Mouse (Mus musculus) neural tube, embryonic 14.5 days (tissue): Measurements from ENCODE around the gene Rassf6. TPM values are rescaled to one million over a fixed set of nuclear protein-coding genes. Genes with fewer than 3 reads are reported as not detected.

Experiments used
- ATAC-seq: fragments of 200-750 bp; cut with Nextera tagmentation; 2 replicates; pipeline ENCODE4 v1.8.0; 2017; ENCODE audit warnings: low read depth, mild to moderate bottlenecking, moderate TSS enrichment, moderate library complexity
- H3K27ac ChIP-seq: fragments of 300-500 bp; sonication (generic); 2 replicates; pipeline ENCODE4 v1.5.1; 2014; ENCODE audit warnings: low read depth, mild to moderate bottlenecking, control low read depth, low read length, moderate library complexity, mixed read lengths
- H3K27me3 ChIP-seq: fragments of 300-500 bp; sonication (generic); 2 replicates; pipeline ENCODE4 v1.6.1; 2014; ENCODE audit warnings: low read length; ENCODE audit not compliant: control insufficient read depth, insufficient read depth
- H3K36me3 ChIP-seq: fragments of 300-500 bp; sonication (generic); 2 replicates; pipeline ENCODE4 v1.6.1; 2014; ENCODE audit warnings: low read length, mixed read lengths; ENCODE audit not compliant: control insufficient read depth, insufficient read depth
- H3K4me1 ChIP-seq: fragments of 300-500 bp; sonication (generic); 2 replicates; pipeline ENCODE4 v1.6.1; 2014; ENCODE audit warnings: low read length; ENCODE audit not compliant: control insufficient read depth, insufficient read depth
- H3K4me2 ChIP-seq: fragments of 300-500 bp; sonication (generic); 2 replicates; pipeline ENCODE4 v1.6.1; 2014; ENCODE audit warnings: mild to moderate bottlenecking, low read depth, low read length, control low read depth
- H3K4me3 ChIP-seq: fragments of 300-500 bp; sonication (generic); 2 replicates; pipeline ENCODE4 v1.5.1; 2014; ENCODE audit warnings: low read depth, low read length, control low read depth, mixed read lengths
- H3K9ac ChIP-seq: fragments of 300-500 bp; sonication (generic); replicated peaks from 2 replicates; pipeline ENCODE4 v1.6.1; 2014; ENCODE audit warnings: low read depth, mild to moderate bottlenecking, control low read depth, low read length, mixed read lengths
- H3K9me3 ChIP-seq: fragments of 300-500 bp; sonication (generic); 2 replicates; pipeline ENCODE4 v1.6.1; 2016; ENCODE audit warnings: low read length; ENCODE audit not compliant: control insufficient read depth
- WGBS: fragments of 180-500 bp; shearing (Covaris S2); extraction: QIAGEN DNeasy Blood & Tissue Kit; methylation state at CpG from one replicate; pipeline ENCODE4 v1.1.7; 2014; 5-methylcytosine and 5-hydroxymethylcytosine counted together
- polyA plus RNA-seq: library from polyadenylated mRNA; unstranded; fragments of >200 nt; fragmentation: Nextera tagmentation; extraction: Ambion mirVana; gene quantifications from 2 replicates; pipeline ENCODE4 v1.2.1, GENCODE M21; 2014

Rassf6 gene
- polyA plus RNA-seq, 1 experiment from 2014 or later = 3.0 TPM

GRCm38 (mm10) chr5:90634885-90635284, 5.6 kb downstream of the Rassf6 start:
- Histone ChIP-seq H3K9me3 (no peaks in the 10 kb centered on the region), H3K9ac (no peak overlapping the region), H3K4me3 (no peak overlapping the region), H3K27me3 (no peaks in the 10 kb centered on the region; the same call in 1 of the 2 replicates), H3K4me2 (no peak overlapping the region), H3K4me1 (no peaks in the 10 kb centered on the region), H3K36me3 (no peaks in the 10 kb centered on the region), H3K27ac (no peak overlapping the region)
- WGBS = 85% methylated on average over 7 of the region's 7 CpGs
- no peak for ATAC-seq

DNA sequence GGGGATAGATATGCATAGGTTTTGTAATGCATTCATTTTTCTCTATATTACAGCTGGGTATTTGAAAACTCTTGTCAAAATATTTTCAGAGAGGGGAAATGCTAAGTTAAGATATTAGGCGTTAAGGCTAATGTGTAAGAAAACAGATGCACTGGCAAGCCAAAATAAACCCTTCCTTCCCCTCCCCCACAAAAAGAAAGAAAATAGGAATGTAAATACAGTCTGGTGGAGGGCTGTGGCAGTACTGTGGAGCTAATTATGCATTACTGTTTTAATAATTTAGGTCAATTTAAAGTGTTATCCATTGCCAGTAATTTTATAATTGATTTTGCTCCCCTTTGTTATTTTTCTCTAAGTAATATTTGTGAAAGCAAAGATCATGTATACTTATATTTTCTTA, 11.9 kb downstream of the Rassf6 start:
- Histone ChIP-seq H3K4me1 (no peaks in the 10 kb centered on the region), H3K4me3 (no peak overlapping the region), H3K4me2 (no peak overlapping the region), H3K27ac (no peak overlapping the region), H3K36me3 (no peaks in the 10 kb centered on the region), H3K27me3 (no peaks in the 10 kb centered on the region), H3K9ac (no peak overlapping the region), H3K9me3 (no peaks in the 10 kb centered on the region)
- 83% methylated on average over 1 of the region's 1 CpGs for WGBS
- no peak for ATAC-seq

DNA sequence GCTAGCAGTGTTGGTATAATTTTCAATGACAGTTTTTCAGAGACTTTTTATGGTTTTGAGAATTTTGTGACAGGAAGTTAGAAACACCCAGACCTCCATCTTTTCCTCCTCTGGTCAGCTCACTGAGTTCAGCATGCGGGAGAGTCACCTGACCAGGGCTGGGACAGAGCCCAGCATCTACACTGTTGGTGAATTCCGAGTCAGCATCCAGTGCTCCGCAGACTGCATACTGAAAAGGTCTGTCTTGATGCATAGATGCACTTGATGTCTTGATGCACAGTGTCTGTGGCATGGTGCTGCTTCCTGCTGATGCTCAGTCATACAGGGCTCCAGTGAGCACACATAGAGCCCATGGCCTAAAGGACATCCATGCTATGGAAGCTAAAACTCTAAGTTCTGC, 12.4 kb downstream of the Rassf6 start:
- WGBS = 79% methylated on average over 3 of the region's 3 CpGs
- no peak for ATAC-seq

GRCm38 (mm10) chr5:90627423-90627822, 13.0 kb downstream of the Rassf6 start:
- no peak for ATAC-seq
- Histone ChIP-seq H3K4me2 (no peak overlapping the region), H3K27ac (no peak overlapping the region), H3K4me1 (no peaks in the 10 kb centered on the region), H3K4me3 (no peak overlapping the region), H3K36me3 (no peaks in the 10 kb centered on the region), H3K9me3 (no peaks in the 10 kb centered on the region), H3K27me3 (no peaks in the 10 kb centered on the region), H3K9ac (no peak overlapping the region)
- 92% methylated on average over 4 of the region's 4 CpGs for WGBS

More for the DNA sequence above, 12.4 kb downstream of the Rassf6 start:
- Histone ChIP-seq H3K9me3 (no peaks in the 10 kb centered on the region), H3K4me2 (no peak overlapping the region), H3K27me3 (no peaks in the 10 kb centered on the region), H3K27ac (no peak overlapping the region), H3K9ac (no peak overlapping the region), H3K36me3 (no peaks in the 10 kb centered on the region), H3K4me3 (no peak overlapping the region), H3K4me1 (no peaks in the 10 kb centered on the region)

DNA sequence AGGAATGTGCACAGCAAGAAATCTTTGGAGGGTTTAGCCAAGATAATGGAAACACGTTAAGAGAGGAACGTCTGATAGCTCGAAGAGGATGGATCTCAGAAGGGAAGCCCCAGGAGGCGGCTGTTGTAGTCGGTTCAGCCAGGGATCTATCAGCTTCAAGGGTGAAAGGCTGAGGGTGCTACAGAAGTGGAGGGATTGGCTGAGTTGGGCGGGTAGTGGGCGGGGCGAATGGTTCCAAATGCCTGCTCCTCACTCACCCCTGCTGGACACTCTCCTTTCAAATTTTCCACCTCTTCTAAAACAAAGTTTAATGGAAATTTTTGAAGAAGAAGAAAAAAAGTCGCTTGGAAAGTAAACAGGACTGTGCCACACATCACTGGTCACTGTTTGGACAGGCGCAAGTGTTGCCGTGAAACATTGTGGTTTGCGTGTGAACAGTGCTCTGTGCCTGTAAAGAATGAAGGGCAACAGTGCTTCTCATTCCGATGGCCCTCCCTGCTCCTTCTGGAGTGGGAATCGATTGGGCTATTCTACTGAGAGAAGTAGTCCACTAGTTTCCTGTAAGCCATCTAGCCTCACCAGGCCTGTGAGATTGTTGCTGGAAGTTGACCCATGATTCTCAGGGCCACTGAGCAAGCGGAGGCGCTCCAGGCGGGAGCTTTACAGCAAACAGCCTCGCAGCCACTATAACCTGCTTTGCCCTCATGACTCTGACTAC, 15.6 kb downstream of the Rassf6 start:
- H3K4me3 ChIP-seq = no peak overlapping the region

GRCm38 (mm10) chr5:90623209-90623608, 17.2 kb downstream of the Rassf6 start:
- Histone ChIP-seq H3K4me1 (no peaks in the 10 kb centered on the region), H3K27me3 (no peaks in the 10 kb centered on the region), H3K27ac (no peak overlapping the region), H3K4me3 (no peak overlapping the region), H3K9me3 (no peaks in the 10 kb centered on the region), H3K36me3 (no peaks in the 10 kb centered on the region), H3K4me2 (no peak overlapping the region), H3K9ac (no peak overlapping the region)
- no peak for ATAC-seq
- WGBS = 88% methylated on average over 2 of the region's 2 CpGs

More for the DNA sequence above, 15.6 kb downstream of the Rassf6 start:
- no peak overlapping the region for H3K27ac ChIP-seq
- ATAC-seq = no peak
- H3K4me1 ChIP-seq = no peaks in the 10 kb centered on the region
- H3K9me3 ChIP-seq = no peaks in the 10 kb centered on the region
- H3K36me3 ChIP-seq = no peaks in the 10 kb centered on the region
- H3K27me3 ChIP-seq = no peaks in the 10 kb centered on the region
- WGBS = 80% methylated on average over 18 of the region's 18 CpGs
- H3K9ac ChIP-seq = no peak overlapping the region
- H3K4me2 ChIP-seq = no peak overlapping the region

- Histone ChIP-seq H3K4me3 (no peak overlapping the region), H3K4me1 (no peaks in the 10 kb centered on the region), H3K9ac (no peak overlapping the region), H3K27me3 (no peaks in the 10 kb centered on the region), H3K4me2 (no peak overlapping the region), H3K9me3 (no peaks in the 10 kb centered on the region), H3K36me3 (no peaks in the 10 kb centered on the region), H3K27ac (no peak overlapping the region)
- ATAC-seq = no peak
- 92% methylated on average over 6 of the region's 6 CpGs for WGBS
Observed at GRCm38 (mm10) chr5:90621726-90622125, 18.7 kb downstream of the Rassf6 start.

GRCm38 (mm10) chr5:90621316-90621715, 19.1 kb downstream of the Rassf6 start:
- Histone ChIP-seq H3K9ac (no peak overlapping the region), H3K4me1 (no peaks in the 10 kb centered on the region), H3K27me3 (no peaks in the 10 kb centered on the region), H3K9me3 (no peaks in the 10 kb centered on the region), H3K4me2 (no peak overlapping the region), H3K36me3 (no peaks in the 10 kb centered on the region), H3K4me3 (no peak overlapping the region), H3K27ac (no peak overlapping the region)
- 94% methylated on average over 2 of the region's 2 CpGs for WGBS
- ATAC-seq = no peak

- no peak overlapping the region for H3K9ac ChIP-seq
- 81% methylated on average over 3 of the region's 3 CpGs for WGBS
- ATAC-seq = no peak
- H3K36me3 ChIP-seq = no peaks in the 10 kb centered on the region
- H3K9me3 ChIP-seq = no peaks in the 10 kb centered on the region
- no peak overlapping the region for H3K4me2 ChIP-seq
- no peak overlapping the region for H3K27ac ChIP-seq
- H3K27me3 ChIP-seq = no peaks in the 10 kb centered on the region
- no peak overlapping the region for H3K4me3 ChIP-seq
- no peaks in the 10 kb centered on the region for H3K4me1 ChIP-seq
Observed at GRCm38 (mm10) chr5:90617859-90618258, 22.6 kb downstream of the Rassf6 start.
